Mouse (Mus musculus) stomach, embryonic 14.5 days (tissue): ENCODE measurements around the gene Mdga1. TPM values are rescaled to one million over a fixed set of nuclear protein-coding genes. Genes with fewer than 3 reads are reported as not detected.

Source experiments
- ATAC-seq: fragments of 200-750 bp; cut with Nextera tagmentation; 2 replicates; pipeline ENCODE4 v1.8.0; 2017; ENCODE audit warnings: low read depth, moderate TSS enrichment; ENCODE audit not compliant: insufficient number of reproducible peaks, insufficient read depth, low FRiP score
- H3K27ac ChIP-seq: fragments of 300-500 bp; sonication (generic); 2 replicates; pipeline ENCODE4 v1.5.1; 2014; ENCODE audit warnings: mild to moderate bottlenecking, low read length, moderate library complexity, mixed read lengths
- H3K27me3 ChIP-seq: fragments of 300-500 bp; sonication (generic); 2 replicates; pipeline ENCODE4 v1.6.1; 2014; ENCODE audit warnings: low read length, control low read depth, mixed read lengths; ENCODE audit not compliant: control insufficient read depth, insufficient read depth
- H3K36me3 ChIP-seq: fragments of 300-500 bp; sonication (generic); 2 replicates; pipeline ENCODE4 v1.6.1; 2014; ENCODE audit warnings: mild to moderate bottlenecking, control low read depth, low read length, moderate library complexity, mixed read lengths; ENCODE audit not compliant: control insufficient read depth, insufficient read depth
- H3K4me1 ChIP-seq: fragments of 300-500 bp; sonication (generic); 2 replicates; pipeline ENCODE4 v1.6.1; 2014; ENCODE audit warnings: low read length, control low read depth, mixed read lengths; ENCODE audit not compliant: control insufficient read depth, insufficient read depth
- H3K4me2 ChIP-seq: fragments of 300-500 bp; sonication (generic); replicated peaks from 2 replicates; pipeline ENCODE4 v1.6.1; 2014; ENCODE audit warnings: low read depth, low read length, control low read depth
- H3K4me3 ChIP-seq: fragments of 300-500 bp; sonication (generic); 2 replicates; pipeline ENCODE4 v1.5.1; 2014; ENCODE audit warnings: low read depth, low read length, control low read depth
- H3K9ac ChIP-seq: fragments of 300-500 bp; sonication (generic); replicated peaks from 2 replicates; pipeline ENCODE4 v1.6.1; 2014; ENCODE audit warnings: low read depth, mild to moderate bottlenecking, control low read depth, low read length, moderate library complexity, mixed read lengths
- H3K9me3 ChIP-seq: fragments of 300-500 bp; sonication (generic); 2 replicates; pipeline ENCODE4 v1.6.1; 2016; ENCODE audit warnings: low read depth, low read length, control low read depth; ENCODE audit not compliant: control insufficient read depth
- WGBS: fragments of 180-500 bp; shearing (Covaris S2); extraction: QIAGEN DNeasy Blood & Tissue Kit; methylation state at CpG from one replicate; pipeline ENCODE4 v1.1.7; 2014; 5-methylcytosine and 5-hydroxymethylcytosine counted together
- polyA plus RNA-seq: library from polyadenylated mRNA; unstranded; fragments of >200 nt; fragmentation: Nextera tagmentation; extraction: Ambion mirVana; gene quantifications from 2 replicates; pipeline ENCODE4 v1.2.1, GENCODE M21; 2014

The Mdga1 gene
- polyA plus RNA-seq, 1 experiment from 2014 or later: 5.9 TPM

DNA sequence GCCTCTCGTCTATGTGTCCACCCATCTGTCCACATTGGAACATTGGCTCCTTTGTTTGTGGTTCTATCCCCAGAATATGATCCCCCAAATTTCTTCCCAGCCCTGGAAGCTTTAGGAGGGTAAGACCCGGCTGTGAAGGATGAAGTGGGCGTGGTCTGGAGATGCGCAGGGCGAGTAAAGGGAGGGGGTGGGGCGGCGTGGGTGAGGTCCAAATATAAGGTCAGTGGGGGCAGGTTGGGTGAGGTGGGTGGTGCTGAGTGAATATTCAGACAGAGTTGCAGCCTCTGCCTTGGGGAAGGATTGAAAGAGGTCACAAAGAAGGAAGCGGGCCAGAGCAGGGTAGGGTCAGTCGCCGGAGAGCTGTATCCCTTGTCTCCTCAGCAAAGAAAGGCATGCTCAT, 171.7 kb downstream of the Mdga1 start:
- Histone ChIP-seq H3K9ac (no peak overlapping the region), H3K36me3 (no peaks in the 10 kb centered on the region), H3K4me2 (no peak overlapping the region), H3K9me3 (no peaks in the 10 kb centered on the region), H3K4me3 (no peak overlapping the region), H3K27me3 (no peaks in the 10 kb centered on the region), H3K4me1 (peaks cover 9% of the 10 kb centered on the region; the same call in 1 of the 2 replicates), H3K27ac (no peak overlapping the region)
- no peak for ATAC-seq
- WGBS: 38% methylated on average over 10 of the region's 10 CpGs

DNA sequence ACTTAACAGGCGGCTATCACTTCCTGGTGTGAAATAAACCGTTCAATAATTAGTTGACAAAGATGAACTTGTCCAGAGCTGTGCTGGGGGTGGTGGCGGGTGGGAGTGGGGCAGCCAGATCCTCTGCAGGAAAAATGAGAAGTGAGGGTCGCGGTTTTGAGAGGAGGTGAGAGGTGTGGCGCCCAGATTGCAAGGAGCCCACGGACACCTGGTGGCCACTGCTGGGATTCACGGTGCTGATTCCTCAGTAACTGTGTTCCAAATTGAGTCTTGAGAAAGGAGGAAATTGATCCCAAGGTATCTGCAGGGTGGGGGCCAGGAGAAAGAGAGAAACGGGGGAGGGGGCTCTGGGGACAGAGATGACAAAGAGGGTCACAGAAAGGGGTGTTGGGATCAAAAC, 173.1 kb downstream of the Mdga1 start:
- 36% methylated on average over 9 of the region's 9 CpGs for WGBS
- Histone ChIP-seq H3K9me3 (no peaks in the 10 kb centered on the region), H3K27ac (no peak overlapping the region), H3K4me1 (peaks cover 9% of the 10 kb centered on the region; the same call in 1 of the 2 replicates), H3K36me3 (no peaks in the 10 kb centered on the region), H3K27me3 (no peaks in the 10 kb centered on the region), H3K4me2 (no peak overlapping the region), H3K4me3 (no peak overlapping the region), H3K9ac (no peak overlapping the region)
- no peak for ATAC-seq

DNA sequence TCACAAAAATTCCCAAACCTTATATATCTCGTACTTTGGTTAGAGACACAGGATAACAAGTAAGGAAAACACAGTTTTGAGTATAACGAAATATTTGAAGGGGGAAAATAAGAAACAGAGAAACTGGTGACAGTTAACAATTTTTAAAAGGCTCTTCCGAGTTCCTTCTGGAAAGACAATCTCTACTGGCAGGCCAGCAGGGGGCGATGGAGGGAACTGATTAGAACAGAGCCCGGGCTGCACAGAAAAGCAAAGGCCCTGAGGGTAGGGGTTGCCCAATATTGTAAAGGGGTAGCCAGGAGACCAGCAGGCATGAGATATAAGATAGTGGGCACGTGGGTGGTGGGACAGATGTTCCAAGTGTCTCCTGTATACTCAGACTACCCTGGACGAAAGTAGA, 173.8 kb downstream of the Mdga1 start:
- peaks cover 9% of the 10 kb centered on the region; the same call in 1 of the 2 replicates for H3K4me1 ChIP-seq
- no peak overlapping the region for H3K4me2 ChIP-seq
- no peak overlapping the region for H3K27ac ChIP-seq
- ATAC-seq: no peak
- no peaks in the 10 kb centered on the region for H3K27me3 ChIP-seq
- no peaks in the 10 kb centered on the region for H3K9me3 ChIP-seq
- no peaks in the 10 kb centered on the region for H3K36me3 ChIP-seq
- WGBS: 10% methylated on average over 7 of the region's 7 CpGs
- H3K9ac ChIP-seq: no peak overlapping the region
- no peak overlapping the region for H3K4me3 ChIP-seq

DNA sequence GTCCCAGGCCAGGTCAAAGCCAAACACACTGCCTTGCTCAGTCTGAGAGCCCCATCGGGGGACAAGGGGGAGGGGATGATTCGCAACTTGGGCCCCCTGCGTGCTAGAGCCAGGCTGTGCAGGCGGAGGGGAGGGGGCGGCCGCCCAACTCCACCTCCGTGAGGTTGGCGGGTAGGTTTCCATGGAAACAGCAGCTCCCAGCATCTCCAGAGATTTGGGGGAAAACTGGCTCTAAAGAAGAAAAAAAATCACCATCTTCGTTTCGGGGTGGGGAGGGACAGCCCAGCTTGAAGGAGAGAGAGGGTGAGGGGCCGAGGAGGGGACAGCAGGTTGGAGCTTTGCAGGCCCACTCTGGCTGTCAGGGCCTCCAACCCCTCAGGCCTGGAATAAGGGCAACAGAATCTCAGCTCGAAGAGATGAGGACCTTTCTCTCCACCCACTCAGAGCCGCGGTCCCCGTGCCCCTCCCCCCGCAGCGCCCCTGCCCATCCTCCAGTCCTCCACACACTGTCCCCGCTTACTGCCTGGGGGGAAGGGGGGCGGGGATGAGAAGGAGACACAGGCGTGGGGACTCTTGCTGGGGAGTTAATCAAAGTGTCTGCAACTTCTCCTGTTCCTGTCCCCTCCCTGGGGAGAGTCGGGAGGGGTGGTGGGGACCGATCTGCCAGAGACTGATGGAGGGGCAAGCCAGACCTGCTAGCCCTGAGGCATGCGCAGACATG, 174.7 kb downstream of the Mdga1 start:
- ATAC-seq: no peak; the same call in 1 of the 2 replicates
- Histone ChIP-seq H3K27me3 (no peaks in the 10 kb centered on the region), H3K4me3 (peak overlapping the region; percentile 4; the same call in 1 of the 2 replicates)

DNA sequence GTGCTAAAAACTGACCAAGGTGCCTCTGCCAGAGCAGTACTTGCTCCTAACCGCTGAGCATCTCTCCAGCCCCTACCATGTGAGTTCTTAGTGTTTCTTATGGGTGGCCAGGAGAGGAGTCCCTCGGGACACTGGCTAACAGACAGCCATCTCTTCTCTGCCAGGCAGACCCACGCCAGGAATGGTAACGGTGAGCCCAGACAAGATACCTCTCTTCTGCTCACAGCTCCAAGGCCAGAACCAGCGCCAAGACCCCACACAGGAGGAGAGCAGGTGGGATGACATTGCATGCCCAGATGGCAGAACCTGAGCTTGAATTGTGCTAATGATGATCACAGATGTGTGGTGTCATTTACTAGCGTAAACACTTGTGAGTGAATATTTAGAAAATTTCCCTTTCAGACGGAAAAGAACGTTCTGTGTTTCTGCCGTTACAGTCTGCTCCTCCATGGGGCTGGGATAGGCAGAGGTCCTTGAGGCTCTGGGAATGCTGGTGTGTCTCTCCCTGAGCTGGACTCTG, 178.3 kb downstream of the Mdga1 start:
- Histone ChIP-seq H3K4me2 (no peak overlapping the region), H3K9ac (no peak overlapping the region), H3K4me3 (no peak overlapping the region), H3K27ac (no peak overlapping the region), H3K9me3 (no peaks in the 10 kb centered on the region; the same call in 1 of the 2 replicates), H3K27me3 (no peaks in the 10 kb centered on the region), H3K4me1 (peaks cover 9% of the 10 kb centered on the region; the same call in 1 of the 2 replicates), H3K36me3 (no peaks in the 10 kb centered on the region)
- 68% methylated on average over 9 of the region's 9 CpGs for WGBS
- ATAC-seq: no peak

More for the DNA sequence above, 174.7 kb downstream of the Mdga1 start:
- no peak overlapping the region for H3K9ac ChIP-seq
- no peak overlapping the region for H3K27ac ChIP-seq
- peaks cover 9% of the 10 kb centered on the region; the same call in 1 of the 2 replicates for H3K4me1 ChIP-seq
- H3K36me3 ChIP-seq: no peaks in the 10 kb centered on the region
- H3K9me3 ChIP-seq: no peaks in the 10 kb centered on the region
- WGBS: 2% methylated on average over 23 of the region's 23 CpGs
- peak overlapping the region; percentile 32 for H3K4me2 ChIP-seq

DNA sequence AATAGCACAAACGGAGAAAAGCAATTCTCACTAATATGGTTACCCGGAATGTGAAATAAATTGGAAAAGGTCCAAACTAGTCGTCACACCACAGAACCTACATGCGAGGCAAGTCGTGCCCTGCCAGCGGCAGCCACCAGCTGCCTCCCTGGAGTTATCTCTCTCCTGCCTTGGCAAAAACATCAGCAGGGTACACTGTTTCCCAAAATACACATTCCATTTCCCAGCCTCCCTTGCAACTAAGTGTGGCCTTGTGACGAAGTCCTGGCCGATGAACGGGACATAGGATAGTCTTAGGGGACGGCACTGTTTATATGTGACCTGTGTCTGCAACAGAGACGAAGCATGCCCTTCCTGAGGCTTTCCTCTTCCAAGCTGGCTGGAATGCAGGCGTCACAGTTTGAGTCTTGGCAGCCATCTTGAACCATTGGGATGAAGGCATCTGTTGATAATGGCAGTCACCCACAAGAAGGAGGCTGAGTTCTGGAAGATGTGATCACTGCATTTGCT, 179.6 kb downstream of the Mdga1 start:
- no peak for ATAC-seq
- no peak overlapping the region for H3K9ac ChIP-seq
- H3K4me1 ChIP-seq: peaks cover 6% of the 10 kb centered on the region; the same call in 1 of the 2 replicates
- H3K4me2 ChIP-seq: no peak overlapping the region
- H3K36me3 ChIP-seq: no peaks in the 10 kb centered on the region
- 85% methylated on average over 12 of the region's 12 CpGs for WGBS
- H3K9me3 ChIP-seq: no peaks in the 10 kb centered on the region; the same call in 1 of the 2 replicates
- no peaks in the 10 kb centered on the region for H3K27me3 ChIP-seq
- H3K27ac ChIP-seq: no peak overlapping the region
- no peak overlapping the region for H3K4me3 ChIP-seq

DNA sequence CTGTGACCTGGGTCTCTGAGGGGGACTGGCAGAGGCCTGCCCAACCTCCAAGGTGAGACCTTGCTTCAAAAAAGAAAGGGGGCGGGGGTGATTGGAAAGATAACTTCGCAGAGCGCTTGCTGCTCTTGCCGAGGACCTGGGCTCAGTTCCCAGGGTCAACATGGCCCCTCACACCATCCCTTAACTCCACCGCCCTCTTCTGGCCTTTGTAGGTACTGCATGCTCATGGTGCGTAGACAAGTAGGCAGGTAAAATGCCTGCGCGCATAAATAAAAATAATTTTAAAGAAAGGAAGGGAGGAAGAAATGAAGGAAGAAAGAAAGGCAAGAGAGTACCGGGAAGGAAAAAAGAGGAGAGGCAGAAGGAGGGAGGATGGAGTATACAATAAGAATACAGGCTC, 180.2 kb downstream of the Mdga1 start:
- 61% methylated on average over 9 of the region's 9 CpGs for WGBS
- H3K9me3 ChIP-seq: no peaks in the 10 kb centered on the region; the same call in 1 of the 2 replicates
- H3K9ac ChIP-seq: no peak overlapping the region
- no peaks in the 10 kb centered on the region for H3K27me3 ChIP-seq
- ATAC-seq: no peak
- 0 out of 2 replicates have a peak, but pooled peaks cover under 1% of the 10 kb centered on the region for H3K4me1 ChIP-seq
- H3K36me3 ChIP-seq: no peaks in the 10 kb centered on the region
- no peak overlapping the region for H3K4me2 ChIP-seq
- H3K27ac ChIP-seq: no peak overlapping the region
- H3K4me3 ChIP-seq: no peak overlapping the region

DNA sequence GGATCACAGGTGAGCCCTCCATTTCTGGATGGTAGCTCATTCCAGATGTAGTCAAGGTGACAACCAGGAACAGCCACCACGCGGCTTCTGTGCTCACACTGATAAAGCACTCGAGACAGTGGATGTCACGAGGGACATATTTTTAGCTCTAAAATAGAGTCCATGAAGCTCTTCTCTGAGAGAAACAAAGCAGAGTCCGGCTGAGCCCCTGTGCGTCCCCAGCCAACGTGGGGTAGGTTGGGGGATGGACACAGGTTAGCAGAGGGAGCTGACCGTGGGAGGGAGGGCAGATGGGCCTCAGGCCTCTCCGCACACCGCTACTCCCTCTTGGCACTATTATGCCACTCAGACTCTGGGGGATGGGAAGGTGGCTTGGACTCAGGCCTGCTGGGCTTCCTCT, 181.3 kb downstream of the Mdga1 start:
- 87% methylated on average over 10 of the region's 10 CpGs for WGBS
- Histone ChIP-seq H3K4me3 (no peak overlapping the region), H3K4me2 (no peak overlapping the region), H3K36me3 (no peaks in the 10 kb centered on the region), H3K9me3 (no peaks in the 10 kb centered on the region; the same call in 1 of the 2 replicates), H3K27me3 (no peaks in the 10 kb centered on the region), H3K27ac (no peak overlapping the region), H3K4me1 (no peaks in the 10 kb centered on the region), H3K9ac (no peak overlapping the region)
- no peak for ATAC-seq
